In the genomic region with DNA sequence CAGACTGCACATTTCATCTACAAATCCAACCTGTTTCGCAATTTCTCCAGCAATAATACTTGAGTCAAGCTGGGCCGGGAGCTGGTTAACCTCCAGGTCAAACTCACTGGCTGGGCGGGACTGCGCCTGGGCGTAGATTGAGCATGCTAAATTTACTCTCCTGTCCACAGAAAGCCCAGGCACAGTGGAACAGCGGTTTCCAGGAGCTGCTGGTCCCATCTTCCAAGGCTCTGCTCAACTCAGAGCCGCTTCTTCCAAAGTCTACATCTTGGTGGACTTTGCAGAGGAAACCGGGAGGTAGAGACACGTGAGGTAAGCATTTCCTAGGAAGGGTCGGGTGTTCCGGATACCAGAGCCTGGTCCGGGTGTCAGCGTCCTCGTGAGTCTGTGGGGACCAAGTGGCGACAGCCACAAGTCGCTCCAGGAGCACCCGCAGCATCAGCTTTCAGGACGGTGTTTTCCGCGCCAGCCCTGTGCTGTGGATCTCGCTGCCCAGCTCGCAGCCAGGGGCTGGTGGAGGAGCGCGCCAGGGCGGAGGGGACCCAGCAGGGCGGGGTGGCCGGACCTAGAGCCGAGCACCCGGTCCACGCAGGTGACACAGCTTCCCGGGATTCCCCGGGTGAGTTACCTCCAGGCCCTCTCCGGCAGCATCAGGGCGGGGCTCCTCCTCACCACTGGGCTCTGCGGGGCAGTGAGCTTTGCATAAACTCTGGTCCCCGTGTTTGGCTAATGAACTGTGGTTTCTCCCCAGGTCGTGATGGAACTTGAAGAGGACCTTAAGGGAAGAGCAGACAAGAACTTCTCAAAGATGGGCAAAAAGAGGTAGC, we compare ENCODE assay signal across 8 mouse cellular contexts. TPM values are rescaled to one million over a fixed set of nuclear protein-coding genes. Genes with fewer than 3 reads are reported as not detected.
A peak's percentile ranks its signal among the peaks of the same experiment; 100 is the strongest.
DNase-seq lines count a peak whose midpoint lies in the region; ATAC-seq and TF ChIP-seq lines count a peak whose summit lies in the region.

A gene (plus strand): TSS at position 167 of the 827 bp plus-strand sequence.

- H3K36me3 ChIP-seq in intestine, embryonic 15.5 days, result no peaks in the 10 kb centered on the region
- H3K36me3 ChIP-seq in limb, embryonic 13.5 days, result no peaks in the 10 kb centered on the region
- no peaks in the 10 kb centered on the region for H3K36me3 ChIP-seq in midbrain, embryonic 12.5 days

- no peak for DNase-seq in layer of hippocampus, adult 2 months (ENCODE audit: low spot score in 2 of 2)
- DNase-seq in layer of hippocampus, adult 11-12 months (ENCODE audit: low spot score), result no peak
- peak; percentile 15 to 17 for DNase-seq in gastrocnemius, postnatal 4 days (ENCODE audit: low spot score in 2 of 2)
- DNase-seq in spleen, postnatal 10 days (ENCODE audit: low spot score in 2 of 2), result peak; percentile 14 to 27

- WGBS in intestine, embryonic 15.5 days, result 4% methylated on average over 37 of the region's 37 CpGs
- 5% methylated on average over 37 of the region's 37 CpGs for WGBS in limb, embryonic 13.5 days
- 8% methylated on average over 37 of the region's 37 CpGs for WGBS in midbrain, embryonic 12.5 days

- no peak within 1 kb of the TSS for H3K27ac ChIP-seq in layer of hippocampus, adult 2 months
- no peak within 1 kb of the TSS for H3K27ac ChIP-seq in cortical plate, adult 2 months (ENCODE audit: insufficient read depth, low read length)
- H3K27ac ChIP-seq in intestine, embryonic 15.5 days, result peak within 1 kb of the TSS; percentile 61
- no peak within 1 kb of the TSS for H3K27ac ChIP-seq in limb, embryonic 13.5 days
- H3K27ac ChIP-seq in midbrain, embryonic 12.5 days (replicated peaks), result no peak within 1 kb of the TSS

- ATAC-seq in intestine, embryonic 15.5 days, result peak; percentile 90
- ATAC-seq in limb, embryonic 13.5 days (ENCODE audit: low FRiP score, low read depth), result peak; percentile 57; the same call in 1 of the 2 replicates
- peak; percentile 86 for ATAC-seq in midbrain, embryonic 12.5 days (ENCODE audit: low FRiP score, low read depth)

- H3K9ac ChIP-seq in intestine, embryonic 15.5 days, result peak within 1 kb of the TSS; percentile 48
- peak within 1 kb of the TSS; percentile 72 for H3K9ac ChIP-seq in limb, embryonic 13.5 days
- H3K9ac ChIP-seq in midbrain, embryonic 12.5 days (replicated peaks), result peak within 1 kb of the TSS; percentile 34

- no peaks in the 10 kb centered on the region for H3K4me1 ChIP-seq in cortical plate, adult 2 months (ENCODE audit: control insufficient read depth, insufficient read depth, low read length)
- no peaks in the 10 kb centered on the region for H3K4me1 ChIP-seq in intestine, embryonic 15.5 days (replicated peaks)
- H3K4me1 ChIP-seq in limb, embryonic 13.5 days, result peaks cover 6% of the 10 kb centered on the region; the same call in 1 of the 2 replicates
- H3K4me1 ChIP-seq in midbrain, embryonic 12.5 days, result peaks cover 11% of the 10 kb centered on the region

- no peak for TF ChIP-seq CTCF in layer of hippocampus, adult 2 months (conservative IDR thresholded peaks at IDR 0.05)
- TF ChIP-seq CTCF in cortical plate, adult 2 months (IDR thresholded peaks at IDR 0.05; ENCODE audit: extremely low read depth, insufficient read depth, low read length), result no peak

- H3K9me3 ChIP-seq in intestine, embryonic 15.5 days, result no peaks in the 10 kb centered on the region
- no peaks in the 10 kb centered on the region for H3K9me3 ChIP-seq in limb, embryonic 13.5 days
- H3K9me3 ChIP-seq in midbrain, embryonic 12.5 days, result no peaks in the 10 kb centered on the region

- peak within 1 kb of the TSS; percentile 46 for H3K4me3 ChIP-seq in layer of hippocampus, adult 2 months
- H3K4me3 ChIP-seq in cortical plate, adult 2 months (ENCODE audit: insufficient read depth, low read length), result peak within 1 kb of the TSS; percentile 36
- peak within 1 kb of the TSS; percentile 56 for H3K4me3 ChIP-seq in intestine, embryonic 15.5 days (replicated peaks)
- H3K4me3 ChIP-seq in limb, embryonic 13.5 days, result peak within 1 kb of the TSS; percentile 54
- peak within 1 kb of the TSS; percentile 49 for H3K4me3 ChIP-seq in midbrain, embryonic 12.5 days

- H3K27me3 ChIP-seq in intestine, embryonic 15.5 days (replicated peaks), result no peaks in the 10 kb centered on the region
- H3K27me3 ChIP-seq in limb, embryonic 13.5 days, result no peaks in the 10 kb centered on the region
- 0 out of 2 replicates have a peak, but pooled peaks cover 4% of the 10 kb centered on the region for H3K27me3 ChIP-seq in midbrain, embryonic 12.5 days

- H3K4me2 ChIP-seq in intestine, embryonic 15.5 days (replicated peaks), result peak within 1 kb of the TSS; percentile 90
- H3K4me2 ChIP-seq in limb, embryonic 13.5 days (replicated peaks), result peak within 1 kb of the TSS; percentile 95
- peak within 1 kb of the TSS; percentile 88 for H3K4me2 ChIP-seq in midbrain, embryonic 12.5 days (replicated peaks)

- TF ChIP-seq POLR2A in cortical plate, adult 2 months (IDR thresholded peaks at IDR 0.05; ENCODE audit: extremely low read depth, insufficient read depth, low read length), result no peak

RNA-seq across cellular contexts. Expression of the gene that starts here (rescaled TPM):
- 10 to 100 TPM; 17.2 to 17.5 TPM for total RNA-seq in layer of hippocampus, adult 2 months (2021)
- polyA plus RNA-seq in cortical plate, adult 2 months (2012; rRNA removed), result 23.5 and 25.1 TPM in 2 replicates
- total RNA-seq in gastrocnemius, postnatal 4 days (2021), result 1 to 10 TPM in 1 of 2 experiments, under 1 TPM in 1; 0.83 to 1.2 TPM
- 8.7 and 9.4 TPM in 2 replicates for polyA plus RNA-seq in intestine, embryonic 15.5 days (2015; fragmentation: Nextera tagmentation; extraction: Ambion mirVana)
- 0.28 and 0.29 TPM in 2 replicates for polyA plus RNA-seq in limb, embryonic 13.5 days (2015; fragmentation: Nextera tagmentation; extraction: Ambion mirVana)
- 0.75 and 1.0 TPM in 2 replicates for polyA plus RNA-seq in midbrain, embryonic 12.5 days (2016; fragmentation: Nextera tagmentation; extraction: Ambion mirVana)

Comparison
In these comparisons a context has a peak if more than half of its experiments do, and no peak if none do; other contexts are left out.
1. RNA of the gene that starts here (total RNA-seq): 17.2 to 17.5 TPM in layer of hippocampus, adult 2 months; 0.83 to 1.2 TPM in gastrocnemius, postnatal 4 days; every median in the first group is over 4 times any median in the second.
2. Peak in ATAC-seq, H3K4me3 ChIP-seq, H3K9ac ChIP-seq and H3K4me2 ChIP-seq in limb, embryonic 13.5 days; RNA of the gene not detected or under 1 TPM.
3. DNase-seq: peak in gastrocnemius, postnatal 4 days (2 of 2) and spleen, postnatal 10 days (2 of 2); none in layer of hippocampus, adult 2 months (0 of 2) and layer of hippocampus, adult 11-12 months (single experiment).
4. Peak in every context shown above with its lines, with median percentiles within 50 percentile points of each other: H3K4me3 ChIP-seq, ATAC-seq, H3K4me2 ChIP-seq and H3K9ac ChIP-seq.